Mouse (Mus musculus): ENCODE data around the gene Shox2.

Gene Shox2

GRCm38 (mm10) chr3:66981706-66982105, at the start of gene Shox2:
Gene Shox2 (minus strand): TSS chr3:66981771.
- no peak for DNase-seq (ENCODE audit: low spot score in 2 of 2)

DNA sequence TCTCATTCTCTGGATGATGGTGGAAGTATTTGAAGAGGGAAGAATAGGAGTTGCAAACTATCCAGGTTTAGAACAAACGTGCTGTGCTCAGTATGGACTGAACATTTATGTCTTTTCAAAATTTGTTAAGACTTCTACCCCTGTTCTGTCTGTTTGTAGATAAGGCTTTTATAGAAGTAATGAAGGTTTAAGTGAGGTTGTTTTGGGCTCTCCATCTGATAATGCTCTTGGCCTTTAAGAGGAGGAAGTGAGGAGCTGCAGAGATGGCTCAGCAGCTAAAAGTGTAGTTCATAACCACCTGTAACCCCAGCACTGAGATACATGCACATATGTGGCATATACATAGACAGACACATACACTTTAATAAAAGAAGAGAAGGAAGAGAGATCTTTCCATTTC, 15.2 kb upstream of the Shox2 start:
- no peak for DNase-seq (ENCODE audit: low spot score in 2 of 2)

- no peak for DNase-seq (ENCODE audit: low spot score in 2 of 2)
Observed at GRCm38 (mm10) chr3:66986287-66986560, 4.7 kb upstream of the Shox2 start.

DNA sequence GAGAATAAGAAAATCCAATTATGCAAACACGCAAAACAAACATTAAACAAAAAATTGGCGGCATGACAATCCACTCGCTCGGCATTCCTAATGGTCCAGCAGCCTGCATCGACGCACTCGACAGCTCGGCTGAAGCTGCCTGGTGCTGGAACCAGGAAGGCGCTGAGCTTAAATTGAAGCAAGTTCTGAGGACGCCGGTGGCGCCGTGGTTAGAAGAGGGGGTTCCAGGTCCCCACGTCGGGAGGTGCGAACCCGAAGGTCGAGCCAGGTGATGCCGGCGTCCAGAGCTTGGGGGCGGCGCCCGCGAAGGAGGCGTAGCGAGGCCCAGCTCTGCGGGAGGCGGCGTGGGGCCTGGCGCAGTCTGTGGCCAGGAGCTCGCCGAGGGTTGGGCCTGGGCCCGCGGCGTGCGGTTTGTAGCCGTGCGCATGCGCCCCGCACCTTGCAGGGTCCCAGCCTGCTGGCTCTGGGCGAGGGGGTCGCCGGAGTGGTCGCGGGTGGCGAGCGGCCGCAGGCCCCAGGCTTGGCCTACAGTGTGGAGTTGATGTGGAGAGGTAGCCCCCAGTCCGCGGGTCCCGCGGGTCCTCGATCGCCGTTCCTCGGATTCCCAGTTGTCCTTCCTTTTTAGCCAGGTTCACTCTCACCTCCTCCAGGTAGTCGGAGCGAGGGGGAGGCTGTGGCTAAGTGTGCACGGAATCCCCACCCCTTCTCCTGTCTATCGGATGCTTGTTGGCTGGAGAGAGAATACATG, 4.1 kb upstream of the Shox2 start:
- peak; percentile 58 to 79 for DNase-seq (ENCODE audit: low spot score in 2 of 2)

DNA sequence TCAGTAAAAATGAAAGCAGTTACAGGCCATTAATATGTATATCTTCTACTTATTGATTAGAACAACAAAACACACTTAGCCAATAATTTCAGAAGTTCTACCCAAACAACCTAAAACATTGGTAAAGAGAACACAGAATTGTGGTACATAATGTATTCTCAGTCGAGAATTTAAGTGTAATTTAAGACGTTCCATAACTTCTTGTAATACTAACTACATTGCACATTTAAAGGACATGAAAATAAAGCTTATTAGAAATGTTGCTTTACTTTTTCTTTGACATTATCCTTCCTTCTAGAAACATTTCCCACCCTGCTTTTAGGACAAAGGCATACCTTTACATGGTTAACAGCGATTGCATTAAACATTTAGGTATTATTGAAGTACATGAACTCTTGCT, 1.9 kb upstream of the Shox2 start:
- no peak for DNase-seq (ENCODE audit: low spot score in 2 of 2)

DNA sequence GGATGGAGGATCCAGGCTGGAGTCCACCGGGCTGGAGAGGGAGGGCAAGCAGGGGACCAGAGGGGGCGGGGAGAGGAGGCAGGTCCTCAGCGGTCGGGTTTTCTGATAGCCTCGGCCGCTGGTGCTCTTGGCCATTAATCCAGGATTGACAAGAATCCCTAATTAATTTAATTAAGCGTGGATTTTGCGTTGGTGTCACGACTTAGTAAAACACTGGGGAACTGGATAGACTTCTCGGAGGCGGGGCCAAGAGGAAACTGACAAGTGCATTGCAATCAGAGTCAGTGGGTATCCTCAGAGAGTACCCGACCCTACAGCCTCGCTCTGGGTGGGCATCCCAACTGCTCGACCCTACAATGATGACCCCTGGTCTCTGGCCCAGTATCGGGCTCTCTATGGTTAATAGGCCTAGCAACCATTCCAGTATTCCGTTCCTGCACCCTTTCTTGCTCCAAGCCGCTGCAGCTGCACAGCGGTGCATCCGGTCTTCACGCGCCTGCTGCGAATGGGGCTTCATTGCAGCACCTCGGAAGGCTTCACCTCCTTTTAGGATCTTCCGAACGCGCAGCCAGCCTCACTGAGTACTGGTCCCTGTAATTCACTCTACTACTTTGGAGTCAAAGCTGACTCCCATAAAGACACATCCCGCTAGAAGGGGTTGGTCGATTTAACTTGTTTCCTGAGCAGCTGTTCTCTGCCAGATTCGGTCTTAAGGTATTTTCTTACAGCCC, 775 bp upstream of the Shox2 start:
- peak in 1 of 2 experiments; percentile 38 for DNase-seq (ENCODE audit: low spot score in 2 of 2)

- no peak for DNase-seq (ENCODE audit: low spot score in 2 of 2)
Observed at GRCm38 (mm10) chr3:66981101-66981661, 390 bp downstream of the Shox2 start, which contains the start of gene Rsrc1. Gene Rsrc1 (plus strand): TSS chr3:66981390.

DNA sequence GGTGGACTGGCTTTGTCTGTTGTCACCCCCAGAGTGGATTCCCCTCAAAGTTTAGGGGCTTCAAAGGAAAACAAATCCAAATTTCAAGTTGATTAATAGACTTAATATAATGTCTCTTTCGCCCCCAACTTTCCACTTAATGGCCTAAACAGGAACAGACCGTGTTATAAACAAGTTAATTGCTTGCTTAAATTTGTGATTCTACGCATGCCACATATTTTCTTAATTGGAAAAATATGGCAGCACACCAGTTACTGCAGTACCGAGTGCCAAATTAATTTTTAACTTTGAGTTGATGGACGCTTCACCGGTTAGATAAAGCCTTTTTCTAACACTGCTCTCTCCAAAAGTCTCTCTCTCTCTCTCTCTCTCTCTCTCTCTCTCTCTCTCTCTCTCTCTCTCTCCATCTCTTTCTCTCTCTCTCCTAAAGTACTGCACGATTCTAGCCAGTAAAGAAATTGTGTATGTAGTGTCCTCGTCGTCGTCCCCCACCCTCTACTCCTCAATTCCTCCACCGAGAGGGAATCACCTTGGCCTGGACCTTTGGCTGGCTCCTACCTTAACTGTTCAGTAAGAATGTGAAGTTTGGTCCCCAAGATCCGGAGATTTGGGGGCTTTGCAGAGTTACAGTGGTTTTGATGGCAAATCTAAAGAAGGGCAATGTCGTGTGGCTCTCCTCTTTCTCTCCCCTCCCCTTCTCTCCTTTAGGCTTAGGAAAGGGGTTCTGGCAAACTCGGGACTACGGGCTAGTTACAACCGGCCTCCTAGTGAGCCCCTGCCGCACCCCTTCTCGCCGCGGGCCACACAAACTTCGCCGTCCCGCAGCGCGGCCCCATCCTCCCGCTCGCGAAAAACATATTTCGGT, 1.2 kb downstream of the Shox2 start:
- no peak for DNase-seq (ENCODE audit: low spot score in 2 of 2)

DNA sequence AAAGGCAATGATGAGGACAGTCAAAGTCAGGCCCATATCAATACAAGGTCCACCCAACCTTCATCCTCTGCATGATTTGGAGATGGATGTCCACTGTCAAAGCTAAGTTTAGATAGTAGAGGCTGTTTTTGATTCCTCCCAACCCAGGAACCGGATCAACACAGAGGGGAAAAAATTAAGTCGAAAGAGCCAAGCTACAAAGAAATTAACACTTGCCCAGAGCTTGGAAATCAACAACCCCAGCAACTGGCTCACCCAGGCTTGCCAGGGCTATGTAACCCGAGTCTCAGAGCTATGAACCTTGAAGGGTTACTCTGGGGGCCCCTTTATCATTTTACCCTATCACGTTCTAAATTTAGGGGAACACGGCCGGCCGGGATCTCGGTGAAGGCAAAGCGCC, 2.1 kb downstream of the Shox2 start:
- no peak for DNase-seq (ENCODE audit: low spot score in 2 of 2)

DNA sequence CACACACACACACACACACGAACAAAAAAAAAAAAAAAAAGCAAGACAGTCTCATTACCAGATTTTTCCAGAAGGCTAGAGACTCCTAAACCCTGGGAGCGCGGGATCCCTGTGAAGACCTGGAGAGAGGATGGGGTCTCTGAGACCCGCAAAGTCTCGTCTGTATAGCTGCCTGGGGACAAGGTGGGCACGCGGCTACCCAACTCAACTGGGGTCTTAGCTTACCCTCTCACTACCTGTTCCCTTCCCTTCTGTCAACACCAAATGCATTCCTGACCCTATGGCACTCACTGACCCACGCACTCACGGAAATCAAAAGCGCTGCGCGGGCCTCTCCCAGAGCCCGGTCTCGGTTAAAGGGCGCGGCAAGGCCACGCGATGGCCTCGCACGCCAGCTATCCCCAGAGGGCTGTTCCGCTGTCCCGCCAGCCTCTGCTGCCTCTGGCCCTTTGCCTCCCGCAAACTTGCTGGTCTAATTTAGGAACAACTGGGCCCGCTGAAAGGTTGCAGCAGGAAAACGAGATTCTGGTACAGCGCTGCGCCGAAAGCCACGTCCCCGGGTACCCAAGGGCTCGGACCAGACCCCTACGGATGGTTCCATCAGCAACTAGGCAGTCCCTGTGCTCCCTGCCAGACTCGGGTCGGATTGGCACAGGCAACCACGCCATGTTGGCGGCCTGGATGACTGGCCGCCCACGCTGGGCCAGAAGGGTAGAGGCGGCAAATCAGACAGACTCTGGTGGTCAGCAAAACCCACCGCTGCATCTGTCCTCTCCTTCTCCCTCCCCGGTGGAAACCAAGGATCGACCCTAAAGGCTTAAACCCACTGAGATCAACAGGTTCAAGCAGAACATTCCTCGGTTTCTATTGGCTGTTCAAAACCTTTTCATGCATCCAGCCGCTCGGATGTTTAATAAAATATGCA, 2.9 kb downstream of the Shox2 start:
- DNase-seq (ENCODE audit: low spot score in 2 of 2), result no peak

DNA sequence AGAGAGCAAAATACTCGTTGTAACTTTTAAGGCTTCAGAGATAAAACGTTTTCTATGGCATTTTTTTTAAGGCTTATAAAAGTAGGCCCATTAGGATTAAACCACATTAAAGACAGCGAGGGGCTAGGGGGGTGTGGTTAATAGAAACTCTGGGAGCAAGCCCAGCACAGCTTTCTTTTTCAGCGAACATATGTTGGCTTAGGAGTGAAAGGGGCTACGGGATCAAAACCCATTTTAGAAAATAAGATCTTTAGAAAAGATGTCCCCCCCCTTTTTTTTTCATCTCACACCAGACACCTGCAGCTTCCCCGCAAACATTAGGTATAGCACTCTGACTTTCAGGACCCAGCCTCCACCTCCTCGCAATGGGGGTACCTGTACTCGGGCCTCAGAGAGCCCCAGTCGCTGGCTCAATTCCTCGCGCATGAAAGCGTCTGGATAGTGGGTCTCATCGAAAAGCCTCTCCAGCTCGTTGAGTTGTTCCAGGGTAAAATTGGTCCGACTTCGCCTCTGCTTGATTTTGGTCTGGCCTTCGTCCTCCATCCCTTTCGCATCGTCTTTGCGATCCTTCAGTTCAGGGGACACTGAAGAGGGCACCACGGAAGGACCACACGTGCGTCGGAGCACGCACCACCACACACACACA, 3.6 kb downstream of the Shox2 start:
- DNase-seq (ENCODE audit: low spot score in 2 of 2), result no peak

DNA sequence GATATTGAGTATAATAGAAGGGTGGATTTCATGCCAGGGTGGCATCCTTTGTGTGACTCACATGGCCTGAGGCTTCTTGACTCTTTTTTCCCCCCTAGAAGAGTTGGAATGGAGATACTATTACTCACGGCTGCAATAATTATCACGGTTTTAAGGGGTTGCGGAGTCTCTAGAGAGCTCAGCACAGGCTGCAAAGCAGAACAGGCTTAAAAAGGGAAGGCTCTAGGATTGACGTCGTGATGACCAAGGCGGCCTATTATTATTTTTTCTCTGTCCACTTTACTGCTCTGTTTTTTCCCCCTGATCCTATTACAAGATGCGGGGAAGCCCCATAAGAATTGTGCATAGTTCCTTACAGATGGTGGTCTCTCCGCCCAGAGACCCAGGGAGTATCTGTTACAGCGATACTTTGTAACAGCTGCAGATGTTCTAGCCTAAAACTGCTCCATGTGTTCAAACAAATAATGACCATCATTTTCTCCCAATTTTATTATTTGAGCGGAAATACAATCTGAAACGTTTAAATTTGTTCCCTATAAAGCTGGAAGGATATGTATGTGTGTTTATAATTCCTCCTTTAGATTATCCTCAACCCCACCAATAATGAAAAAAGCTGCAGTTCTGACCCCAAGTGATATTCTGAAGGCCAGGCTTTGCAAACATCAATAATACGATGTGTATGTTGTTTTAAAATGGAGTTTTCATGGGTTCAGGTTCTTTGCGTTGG, 4.5 kb downstream of the Shox2 start:
- no peak for DNase-seq (ENCODE audit: low spot score in 2 of 2)

DNA sequence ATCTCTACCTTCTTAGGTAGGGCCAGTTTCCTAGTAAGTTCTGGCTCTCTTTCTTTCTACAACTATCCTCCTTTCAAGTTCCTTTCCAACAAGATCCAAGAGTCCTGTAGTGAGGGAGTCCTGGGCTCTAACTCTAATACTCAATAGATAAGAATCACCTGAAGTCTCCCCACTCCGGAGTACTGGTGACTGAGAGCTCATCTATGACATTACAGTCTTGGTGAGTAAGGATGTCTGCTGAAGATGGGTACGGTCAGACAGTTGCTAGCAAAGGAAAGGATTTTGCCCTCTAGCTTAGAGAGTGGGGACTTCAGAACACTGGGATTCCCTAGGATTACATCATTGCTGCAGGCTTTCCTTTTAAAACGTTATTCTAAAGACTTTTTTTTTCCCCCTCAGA, 7.1 kb downstream of the Shox2 start:
- no peak for DNase-seq (ENCODE audit: low spot score in 2 of 2)

- peak in 1 of 2 experiments; percentile 54 for DNase-seq (ENCODE audit: low spot score in 2 of 2)
Observed at GRCm38 (mm10) chr3:66973391-66973943, 8.1 kb downstream of the Shox2 start.

GRCm38 (mm10) chr3:66972191-66972950, 9.2 kb downstream of the Shox2 start:
- DNase-seq (ENCODE audit: low spot score in 2 of 2), result no peak

DNA sequence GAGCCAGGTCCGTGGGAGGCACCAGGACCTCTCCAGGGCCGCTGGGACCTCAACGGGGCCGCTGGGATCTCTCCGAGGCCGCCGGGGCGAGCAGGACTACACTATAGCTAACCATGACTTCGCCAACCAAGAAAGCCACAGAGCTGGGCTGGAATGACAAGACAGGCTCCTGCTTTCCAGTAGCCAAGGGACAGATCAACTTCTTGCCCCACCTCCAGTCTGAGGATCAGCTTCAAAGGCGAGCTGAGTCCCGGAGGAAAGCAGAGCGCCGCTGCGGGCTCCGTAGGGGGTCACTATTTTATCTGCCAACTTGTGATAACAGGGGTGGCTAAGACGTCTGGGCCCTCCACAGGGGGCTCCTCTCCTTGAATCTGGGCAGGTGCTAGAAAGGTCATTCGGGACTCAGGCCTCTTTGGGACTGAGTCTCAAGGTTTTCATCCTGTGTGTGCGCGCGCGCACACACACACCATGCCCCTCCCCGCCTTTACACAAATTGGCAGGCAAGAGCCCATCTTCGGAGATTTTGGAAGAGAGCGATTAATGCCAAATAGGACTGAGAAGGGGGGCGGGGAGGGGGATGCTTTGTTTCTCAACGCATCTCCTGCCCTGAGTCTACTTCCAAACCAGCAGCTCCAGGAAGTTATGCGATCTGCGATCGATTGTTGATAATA, 10.8 kb downstream of the Shox2 start:
- no peak for DNase-seq (ENCODE audit: low spot score in 2 of 2)

GRCm38 (mm10) chr3:66970261-66970660, 11.3 kb downstream of the Shox2 start:
- no peak for DNase-seq (ENCODE audit: low spot score in 2 of 2)

DNA sequence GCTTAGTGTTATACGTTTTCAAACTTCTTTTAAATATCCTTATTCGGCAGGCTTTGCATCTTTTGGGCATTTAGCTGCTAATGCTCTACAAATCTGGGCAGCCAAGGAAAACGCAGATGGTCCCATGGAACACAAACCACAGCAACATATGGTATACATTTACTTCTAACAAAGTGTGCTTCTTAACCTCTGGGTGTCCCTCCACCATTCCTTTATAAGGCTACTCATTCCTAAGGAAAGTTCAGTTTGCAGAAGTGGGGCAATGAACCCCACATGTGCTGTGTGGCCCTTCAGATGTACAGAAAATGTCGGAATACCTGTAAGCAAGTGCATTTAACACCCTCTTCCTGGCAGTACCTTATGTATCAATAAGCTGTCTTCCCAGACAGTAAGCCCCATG, 14.1 kb downstream of the Shox2 start:
- no peak for DNase-seq (ENCODE audit: low spot score in 2 of 2)
